Mouse (Mus musculus): ENCODE measurements around the gene Rps3.

- TF ChIP-seq CTCF (IDR thresholded peaks at IDR 0.05; ENCODE audit: insufficient read depth, low read depth, low read length) (no peak), POLR2A (IDR thresholded peaks at IDR 0.05; ENCODE audit: insufficient read depth, low read depth, low read length) (no peak)
Measured at GRCm38 (mm10) chr7:99518954-99519644, 35.6 kb upstream of the Rps3 start.

Measured in olfactory bulb, adult 2 months (tissue).